Mouse (Mus musculus) lung, embryonic 14.5 days (tissue): ENCODE data around the gene Atxn7l3. TPM values are rescaled to one million over a fixed set of nuclear protein-coding genes. Genes with fewer than 3 reads are reported as not detected.

Experiments
- ATAC-seq: fragments of 200-750 bp; cut with Nextera tagmentation; 2 replicates; pipeline ENCODE4 v1.8.0; 2017; ENCODE audit warnings: mild to moderate bottlenecking, moderate TSS enrichment, moderate library complexity; ENCODE audit not compliant: insufficient read depth
- DNase-seq: peaks from one replicate; pipeline ENCODE4 v3.0.0-alpha.2; 2015
- H3K27ac ChIP-seq: fragments of 300-500 bp; sonication (generic); 2 replicates; pipeline ENCODE4 v1.5.1; 2014; ENCODE audit warnings: low read depth, mild to moderate bottlenecking, moderate library complexity
- H3K27me3 ChIP-seq: fragments of 300-500 bp; sonication (generic); 2 replicates; pipeline ENCODE4 v1.6.1; 2014; ENCODE audit warnings: low read length, control low read depth; ENCODE audit not compliant: insufficient read depth
- H3K36me3 ChIP-seq: fragments of 300-500 bp; sonication (generic); 2 replicates; pipeline ENCODE4 v1.6.1; 2014; ENCODE audit warnings: control low read depth; ENCODE audit not compliant: insufficient read depth
- H3K4me1 ChIP-seq: fragments of 300-500 bp; sonication (generic); 2 replicates; pipeline ENCODE4 v1.6.1; 2014; ENCODE audit warnings: antibody characterized with exemption, control low read depth; ENCODE audit not compliant: insufficient read depth
- H3K4me2 ChIP-seq: fragments of 300-500 bp; sonication (generic); 2 replicates; pipeline ENCODE4 v1.6.1; 2014; ENCODE audit warnings: mild to moderate bottlenecking
- H3K4me3 ChIP-seq: fragments of 300-500 bp; sonication (generic); 2 replicates; pipeline ENCODE4 v1.5.1; 2014; ENCODE audit warnings: low read depth, low read length
- H3K9ac ChIP-seq: fragments of 300-500 bp; sonication (generic); 2 replicates; pipeline ENCODE4 v1.6.1; 2014
- H3K9me3 ChIP-seq: fragments of 300-500 bp; sonication (generic); 2 replicates; pipeline ENCODE4 v1.6.1; 2016; ENCODE audit warnings: low read depth, low read length, control low read depth
- CTCF ChIP-seq: IDR thresholded peaks from 2 replicates; pipeline ENCODE4 v1.5.1; 2016; ENCODE audit warnings: antibody characterized with exemption, low read depth
- WGBS: fragments of 180-500 bp; shearing (Covaris S2); extraction: QIAGEN DNeasy Blood & Tissue Kit; methylation state at CpG from one replicate; pipeline ENCODE4 v1.1.7; 2014; 5-methylcytosine and 5-hydroxymethylcytosine counted together
- polyA plus RNA-seq: library from polyadenylated mRNA; unstranded; fragments of >200 nt; fragmentation: Nextera tagmentation; extraction: Ambion mirVana; gene quantifications from 2 replicates; pipeline ENCODE4 v1.2.1, GENCODE M21; 2014

Atxn7l3 gene
- polyA plus RNA-seq, 1 experiment from 2014 or later = 17.4 TPM

DNA sequence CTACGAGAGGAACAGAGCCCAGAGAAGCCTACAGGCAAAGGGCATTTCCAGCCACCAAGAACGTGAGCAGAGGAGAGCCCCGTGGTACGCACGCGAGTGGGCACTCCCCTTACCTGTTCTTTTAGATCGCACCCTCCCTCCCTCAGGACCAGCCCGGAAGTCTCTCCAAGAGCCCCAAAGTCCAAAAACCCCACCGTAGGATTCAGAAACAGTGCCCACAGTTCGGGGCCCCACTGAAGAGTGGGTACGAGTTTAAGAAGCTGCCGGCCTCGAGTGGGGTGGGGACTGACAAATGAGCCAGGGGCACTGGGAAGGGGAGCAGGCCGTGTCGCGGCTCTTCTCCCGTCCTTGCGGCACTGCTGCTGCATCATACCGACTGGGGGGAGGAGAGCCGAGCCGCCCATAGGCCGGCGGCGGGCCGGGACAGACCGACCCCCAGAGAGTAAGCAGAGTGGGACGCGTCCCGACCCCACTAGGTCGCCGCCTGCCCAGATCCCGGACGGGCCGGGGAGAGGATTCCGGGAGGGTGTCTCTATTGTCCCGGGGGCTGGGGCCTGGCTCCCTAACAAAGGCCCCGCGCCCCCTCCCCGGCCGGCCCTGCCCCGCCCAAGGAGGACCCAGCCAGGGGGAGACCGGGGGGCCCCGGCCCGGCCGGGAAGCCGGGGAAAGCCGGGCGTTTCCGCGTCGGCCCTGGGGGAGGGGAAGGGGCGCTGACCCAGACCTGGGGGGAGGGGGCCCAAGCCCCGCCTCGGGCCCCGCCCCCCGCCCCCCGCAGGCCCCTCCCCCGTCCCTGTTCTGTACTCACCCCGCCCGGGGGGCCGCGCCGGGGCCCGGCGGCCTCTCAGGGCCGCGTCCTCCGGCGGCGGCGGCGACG, 596 bp downstream of the Atxn7l3 start:
- under 1% methylated on average over 47 of the region's 73 CpGs for WGBS
- peak; percentile 31 for ATAC-seq

DNA sequence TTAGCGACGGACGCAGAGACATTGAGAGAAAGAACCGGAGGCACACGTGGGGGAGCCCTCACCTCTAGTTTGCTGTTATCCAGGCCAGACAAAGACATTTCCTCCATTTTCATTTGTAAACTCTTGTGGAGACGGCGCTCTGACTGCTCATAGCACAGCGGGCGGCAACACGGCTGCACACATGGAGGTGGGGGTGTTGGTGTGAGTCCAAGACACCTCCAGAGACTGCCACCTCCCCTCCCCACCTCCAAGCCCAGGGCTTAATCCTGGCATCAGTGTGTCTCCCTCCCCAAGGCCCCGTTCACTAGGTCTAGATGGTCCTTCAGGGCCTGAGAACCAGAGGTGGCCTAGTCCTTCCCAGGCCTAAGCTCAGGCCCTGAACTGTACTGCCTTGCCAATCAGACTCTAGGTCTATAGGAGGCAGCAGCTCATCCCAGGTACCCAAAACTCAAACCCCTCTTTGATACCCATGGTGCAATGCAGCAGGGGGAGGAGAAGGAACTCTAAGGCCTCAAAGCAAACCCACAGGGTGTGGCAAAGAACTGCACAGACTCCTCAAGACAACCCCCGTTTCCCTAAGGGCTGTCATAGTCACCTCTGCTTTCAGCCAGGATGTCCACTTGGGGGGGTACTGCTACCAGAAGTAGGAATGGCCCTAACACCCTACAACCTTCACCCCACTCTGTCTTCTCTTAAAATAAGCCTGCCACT, 1.4 kb downstream of the Atxn7l3 start:
- ATAC-seq (no peak; the same call in 1 of the 2 replicates), DNase-seq (peak; percentile 47)
- H3K4me3 ChIP-seq = peak overlapping the region; percentile 90
- no peaks in the 10 kb centered on the region for H3K27me3 ChIP-seq
- peak overlapping the region; percentile 92 for H3K4me2 ChIP-seq
- H3K36me3 ChIP-seq = peaks cover 47% of the 10 kb centered on the region
- H3K4me1 ChIP-seq = peaks cover 7% of the 10 kb centered on the region
- H3K9ac ChIP-seq = peak overlapping the region; percentile 85
- 53% methylated on average over 12 of the region's 12 CpGs for WGBS
- no peak for TF ChIP-seq CTCF
- H3K9me3 ChIP-seq = no peaks in the 10 kb centered on the region
- peak overlapping the region; percentile 99 for H3K27ac ChIP-seq

More for the DNA sequence above, 596 bp downstream of the Atxn7l3 start:
- no peak for TF ChIP-seq CTCF
- peaks cover 39% of the 10 kb centered on the region for H3K36me3 ChIP-seq
- peak overlapping the region; percentile 90 for H3K4me3 ChIP-seq
- peak overlapping the region; percentile 99 for H3K27ac ChIP-seq
- H3K4me1 ChIP-seq = peaks cover 7% of the 10 kb centered on the region
- H3K9me3 ChIP-seq = no peaks in the 10 kb centered on the region
- H3K9ac ChIP-seq = peak overlapping the region; percentile 85
- DNase-seq = peak; percentile 79
- no peaks in the 10 kb centered on the region for H3K27me3 ChIP-seq
- peak overlapping the region; percentile 92 for H3K4me2 ChIP-seq

DNA sequence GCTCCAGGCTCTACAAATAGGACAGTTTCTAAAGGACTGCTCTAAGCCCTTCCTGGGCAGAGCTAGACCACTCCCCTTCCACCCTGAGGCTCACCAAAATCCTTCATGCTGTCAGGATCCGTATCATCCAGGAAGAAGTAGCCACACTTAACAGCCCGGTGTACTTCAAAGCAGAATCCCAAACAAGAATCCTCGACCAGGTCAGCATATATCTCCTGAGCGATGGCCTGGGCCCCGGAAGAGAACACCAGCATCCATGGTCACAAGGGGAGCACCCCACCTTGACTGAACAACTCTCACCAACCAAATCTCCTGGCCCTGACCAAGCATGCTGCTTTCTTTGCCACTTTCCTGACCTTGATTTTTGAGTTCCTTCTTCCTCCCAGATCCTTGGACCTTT, 2.0 kb downstream of the Atxn7l3 start:
- Histone ChIP-seq H3K36me3 (peaks cover 53% of the 10 kb centered on the region), H3K4me1 (peaks cover 7% of the 10 kb centered on the region), H3K9me3 (no peaks in the 10 kb centered on the region), H3K9ac (peak overlapping the region; percentile 85), H3K4me3 (peak overlapping the region; percentile 90; the same call in 1 of the 2 replicates), H3K27ac (peak overlapping the region; percentile 8; the same call in 1 of the 2 replicates), H3K27me3 (no peaks in the 10 kb centered on the region), H3K4me2 (peak overlapping the region; percentile 92)
- DNase-seq = no peak
- WGBS = 62% methylated on average over 5 of the region's 5 CpGs
- ATAC-seq = no peak
- TF ChIP-seq CTCF = no peak

DNA sequence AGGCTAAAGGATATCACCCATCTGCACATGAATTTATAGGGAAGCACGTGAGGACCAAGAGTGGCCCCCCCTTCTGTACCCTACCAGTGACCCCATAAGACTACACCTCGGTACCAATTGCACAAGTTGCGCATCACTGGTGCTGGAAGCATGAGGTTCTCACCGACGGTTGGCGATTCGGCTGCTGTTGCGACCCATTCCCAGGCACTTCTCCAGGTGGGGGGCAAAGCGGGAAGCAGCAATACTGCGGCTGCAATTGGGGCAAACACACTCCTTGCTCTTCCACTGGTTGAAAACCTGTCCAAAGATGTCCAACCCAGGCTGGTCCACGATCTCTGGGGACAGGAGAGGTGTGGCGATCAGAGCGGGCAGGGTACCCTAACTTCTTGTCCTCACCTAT, 2.5 kb downstream of the Atxn7l3 start:
- no peak overlapping the region; the same call in 1 of the 2 replicates for H3K9ac ChIP-seq
- H3K9me3 ChIP-seq = no peaks in the 10 kb centered on the region
- no peaks in the 10 kb centered on the region for H3K27me3 ChIP-seq
- ATAC-seq = no peak
- H3K27ac ChIP-seq = no peak overlapping the region
- WGBS = 91% methylated on average over 13 of the region's 13 CpGs
- peaks cover 7% of the 10 kb centered on the region for H3K4me1 ChIP-seq
- peaks cover 57% of the 10 kb centered on the region for H3K36me3 ChIP-seq
- no peak overlapping the region for H3K4me2 ChIP-seq
- no peak for TF ChIP-seq CTCF
- no peak for DNase-seq
- H3K4me3 ChIP-seq = no peak overlapping the region

- Histone ChIP-seq H3K36me3 (peaks cover 77% of the 10 kb centered on the region), H3K9me3 (no peaks in the 10 kb centered on the region), H3K4me3 (no peak overlapping the region), H3K4me2 (no peak overlapping the region), H3K27me3 (no peaks in the 10 kb centered on the region), H3K27ac (no peak overlapping the region), H3K4me1 (peaks cover 7% of the 10 kb centered on the region), H3K9ac (no peak overlapping the region)
- WGBS = 79% methylated on average over 11 of the region's 11 CpGs
- no peak for ATAC-seq
- no peak for TF ChIP-seq CTCF
- no peak for DNase-seq
Observed at GRCm38 (mm10) chr11:102291051-102291535, 5.3 kb downstream of the Atxn7l3 start.

GRCm38 (mm10) chr11:102290141-102290540, 6.3 kb downstream of the Atxn7l3 start:
- Histone ChIP-seq H3K9me3 (no peaks in the 10 kb centered on the region), H3K4me2 (no peak overlapping the region), H3K27me3 (no peaks in the 10 kb centered on the region), H3K36me3 (peaks cover 77% of the 10 kb centered on the region), H3K27ac (no peak overlapping the region), H3K4me3 (no peak overlapping the region), H3K9ac (no peak overlapping the region), H3K4me1 (peaks cover 7% of the 10 kb centered on the region)
- TF ChIP-seq CTCF = no peak
- WGBS = 82% methylated on average over 4 of the region's 4 CpGs
- DNase-seq (no peak), ATAC-seq (no peak)

DNA sequence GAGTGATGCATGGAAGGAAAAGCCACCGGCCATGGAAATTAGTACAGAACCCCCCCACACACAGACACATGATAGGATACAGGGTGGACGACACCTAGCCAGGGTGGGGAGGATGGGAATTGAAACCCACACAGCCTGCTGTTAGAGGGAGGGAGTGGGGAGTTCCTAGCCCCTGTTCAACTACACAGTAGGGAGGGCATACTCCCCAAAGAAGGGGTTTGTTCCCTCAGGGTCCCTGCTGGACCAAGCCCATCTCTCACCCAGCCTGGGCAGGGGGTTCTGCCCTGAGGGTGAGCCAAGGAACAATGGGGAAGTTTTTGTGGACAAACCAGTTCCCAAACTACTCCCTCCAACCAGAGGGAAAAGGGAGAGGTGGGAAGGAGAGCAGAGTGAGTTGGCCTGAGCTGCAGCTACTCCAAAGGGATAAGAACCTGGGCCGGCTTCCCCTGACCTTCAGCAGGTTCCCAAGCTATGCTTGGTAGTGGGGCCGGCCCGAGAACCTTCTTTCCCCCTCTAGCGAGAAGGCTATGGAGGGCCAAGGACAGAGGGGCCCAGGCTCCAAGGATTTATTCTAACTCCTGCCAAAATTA, 6.8 kb downstream of the Atxn7l3 start:
- no peak for TF ChIP-seq CTCF
- ATAC-seq = no peak
- Histone ChIP-seq H3K4me3 (no peak overlapping the region), H3K36me3 (peaks cover 76% of the 10 kb centered on the region), H3K9me3 (no peaks in the 10 kb centered on the region), H3K27me3 (no peaks in the 10 kb centered on the region), H3K4me1 (peaks cover 2% of the 10 kb centered on the region; the same call in 1 of the 2 replicates), H3K4me2 (no peak overlapping the region), H3K27ac (no peak overlapping the region), H3K9ac (no peak overlapping the region)
- DNase-seq = no peak
- 44% methylated on average over 6 of the region's 6 CpGs for WGBS
